Mouse (Mus musculus): ENCODE results near the gene Dnajb13. TPM values are rescaled to one million over a fixed set of nuclear protein-coding genes. Genes with fewer than 3 reads are reported as not detected.

The Dnajb13 gene
- polyA plus RNA-seq, 1 experiment from 2014 or later, result 4.9 TPM

DNA sequence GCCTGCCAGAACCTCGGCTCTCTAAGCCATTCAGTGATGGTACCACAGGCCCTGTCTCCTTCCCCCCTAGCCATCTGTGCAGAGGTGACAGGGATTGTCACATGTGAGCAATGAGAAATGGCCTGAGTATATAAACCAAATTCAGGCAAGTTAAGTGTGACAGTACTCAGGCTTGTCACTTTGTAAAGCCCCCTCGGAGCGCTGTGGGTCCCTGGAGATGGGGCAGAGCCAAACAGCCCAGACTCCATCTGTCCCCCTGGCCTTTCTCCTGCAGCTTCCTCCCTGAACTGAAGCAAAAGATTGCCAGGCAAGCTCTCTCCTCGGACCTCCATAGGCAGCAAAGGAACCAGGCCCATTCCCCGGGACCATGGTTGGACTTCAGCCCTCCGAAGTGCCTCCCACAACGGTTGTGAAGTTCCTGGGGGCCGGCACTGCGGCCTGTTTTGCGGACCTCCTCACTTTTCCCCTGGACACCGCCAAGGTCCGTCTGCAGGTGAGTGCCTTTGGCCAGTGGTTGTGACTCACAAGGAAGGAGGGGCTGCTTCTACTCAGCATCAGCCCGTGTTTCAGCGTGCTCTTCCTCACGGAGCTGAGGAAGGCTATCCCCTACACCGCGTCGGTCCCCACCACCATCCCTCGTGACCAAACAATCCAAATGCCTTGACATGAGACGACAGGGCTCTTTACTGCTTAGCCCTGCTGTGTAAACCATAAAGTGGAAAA lies 35.5 kb downstream of the Dnajb13 start:
- Histone ChIP-seq H3K9me3 (no peaks in the 10 kb centered on the region), H3K27me3 (replicated peaks) (no peaks in the 10 kb centered on the region), H3K4me3 (no peak overlapping the region), H3K4me1 (no peaks in the 10 kb centered on the region), H3K36me3 (replicated peaks) (no peaks in the 10 kb centered on the region), H3K9ac (no peak overlapping the region), H3K4me2 (no peak overlapping the region), H3K27ac (no peak overlapping the region)
- no peak for ATAC-seq (replicated peaks)
- WGBS, result 80% methylated on average over 20 of the region's 20 CpGs

DNA sequence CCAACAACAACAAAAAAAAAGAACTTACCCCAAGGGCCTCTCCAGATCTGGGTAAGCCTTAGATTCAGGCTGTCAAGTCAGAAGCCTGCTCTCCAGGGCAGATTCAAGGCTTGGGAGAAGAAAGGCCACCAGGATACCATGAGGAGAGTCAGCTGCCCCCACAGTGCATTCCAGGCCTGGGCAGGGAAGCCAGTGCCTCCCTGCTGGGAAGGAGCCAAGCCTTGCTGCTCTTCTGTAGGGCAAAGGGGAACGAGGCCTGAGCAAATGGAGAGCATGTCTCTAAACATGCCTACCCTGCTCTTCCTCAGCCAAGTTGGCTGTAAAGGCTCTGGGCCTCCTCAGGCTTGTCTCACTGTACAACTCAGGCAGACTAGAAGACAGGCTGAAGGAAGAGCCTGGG lies 40.1 kb downstream of the Dnajb13 start:
- 68% methylated on average over 1 of the region's 1 CpGs for WGBS
- no peaks in the 10 kb centered on the region for H3K9me3 ChIP-seq
- H3K4me1 ChIP-seq, result no peaks in the 10 kb centered on the region
- H3K9ac ChIP-seq, result no peak overlapping the region
- no peak overlapping the region for H3K4me2 ChIP-seq
- ATAC-seq (replicated peaks), result no peak
- H3K36me3 ChIP-seq (replicated peaks), result 0 out of 2 replicates have a peak, but pooled peaks cover under 1% of the 10 kb centered on the region
- H3K27me3 ChIP-seq (replicated peaks), result no peaks in the 10 kb centered on the region
- no peak overlapping the region for H3K4me3 ChIP-seq
- no peak overlapping the region for H3K27ac ChIP-seq

DNA sequence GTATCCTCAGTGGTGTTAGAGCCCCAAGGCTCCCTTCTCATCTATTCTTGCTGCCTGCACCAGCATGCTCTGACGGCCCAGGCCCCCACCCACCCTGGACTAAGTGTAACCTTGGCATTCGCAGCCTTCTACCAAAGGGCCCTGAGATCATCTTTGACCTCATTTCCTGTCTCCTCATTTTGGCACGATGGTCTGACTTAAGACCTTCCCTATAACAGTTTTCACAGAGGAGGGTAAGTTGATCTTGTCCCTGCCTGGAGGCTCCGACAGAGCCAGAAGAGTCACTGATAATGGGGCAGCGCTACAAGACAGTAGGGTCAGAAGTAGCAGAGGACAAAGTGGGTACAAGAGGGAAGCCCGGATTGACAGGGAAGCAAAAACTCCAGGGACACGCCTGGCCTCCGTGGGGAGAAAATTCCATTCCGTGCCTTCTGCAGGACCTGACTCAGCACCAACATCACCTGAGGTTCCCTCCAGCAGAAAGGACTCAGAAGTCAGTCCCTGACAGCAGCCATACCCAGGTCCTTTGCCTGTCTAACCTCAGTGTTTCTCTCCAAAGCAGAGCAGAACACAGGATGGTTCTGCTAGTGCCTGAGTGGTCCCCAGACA lies 40.8 kb downstream of the Dnajb13 start:
- Histone ChIP-seq H3K9me3 (no peaks in the 10 kb centered on the region), H3K27ac (no peak overlapping the region), H3K4me2 (no peak overlapping the region), H3K4me1 (no peaks in the 10 kb centered on the region), H3K4me3 (no peak overlapping the region), H3K36me3 (replicated peaks) (peaks cover 7% of the 10 kb centered on the region; the same call in 1 of the 2 replicates), H3K27me3 (replicated peaks) (no peaks in the 10 kb centered on the region), H3K9ac (no peak overlapping the region)
- 91% methylated on average over 9 of the region's 9 CpGs for WGBS
- ATAC-seq (replicated peaks), result no peak

DNA sequence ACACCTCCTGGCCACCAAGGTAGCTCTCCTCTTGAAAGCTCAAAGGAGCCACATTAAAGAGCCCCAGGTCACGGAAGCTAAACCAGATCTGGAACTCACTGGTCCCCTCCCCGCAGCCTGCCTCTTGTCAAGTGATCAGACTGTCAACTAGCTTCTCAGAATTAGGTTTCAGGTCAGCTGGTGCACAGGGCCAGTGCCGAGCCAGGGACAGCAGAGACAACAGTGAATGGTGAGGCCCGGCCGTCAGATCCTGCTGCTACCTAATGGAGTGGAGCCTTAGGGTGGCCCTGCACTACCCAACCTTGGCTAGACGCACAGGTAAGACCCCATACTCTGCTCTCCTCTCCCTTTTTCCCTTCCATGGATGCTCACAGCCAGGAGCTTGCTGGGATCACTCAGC lies 42.0 kb downstream of the Dnajb13 start, which contains the start of gene Ucp3:
Gene Ucp3, plus strand, starts transcription at position 214 of the 400 bp plus-strand sequence.
- WGBS, result 92% methylated on average over 6 of the region's 6 CpGs

DNA sequence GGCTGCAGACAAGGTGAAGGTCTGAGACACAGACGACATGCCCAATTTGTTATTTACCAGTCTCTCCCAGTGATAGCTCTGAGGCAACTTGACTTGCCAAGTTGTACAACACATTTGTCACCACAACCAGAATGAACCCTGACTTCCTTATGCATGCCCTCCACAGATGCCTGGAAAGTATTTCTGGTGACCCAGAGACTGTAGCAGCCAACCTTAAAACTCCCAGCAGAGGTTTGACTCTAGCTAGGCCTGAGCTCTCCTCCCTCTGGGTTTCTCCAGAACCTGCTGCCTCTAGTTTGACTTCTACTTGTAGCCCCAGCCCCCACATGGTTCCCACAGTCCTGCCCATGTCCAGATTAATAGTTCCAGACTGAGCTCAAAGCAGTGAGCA lies 43.4 kb downstream of the Dnajb13 start:
- Histone ChIP-seq H3K36me3 (replicated peaks) (peaks cover 9% of the 10 kb centered on the region; the same call in 1 of the 2 replicates), H3K9ac (no peak overlapping the region), H3K9me3 (no peaks in the 10 kb centered on the region), H3K4me3 (no peak overlapping the region), H3K4me1 (no peaks in the 10 kb centered on the region), H3K27ac (no peak overlapping the region), H3K4me2 (no peak overlapping the region), H3K27me3 (replicated peaks) (no peaks in the 10 kb centered on the region)
- WGBS, result 92% methylated on average over 1 of the region's 1 CpGs
- no peak for ATAC-seq (replicated peaks)

More for the DNA sequence above, 42.0 kb downstream of the Dnajb13 start, which contains the start of gene Ucp3:
- peaks cover 9% of the 10 kb centered on the region; the same call in 1 of the 2 replicates for H3K36me3 ChIP-seq (replicated peaks)
- H3K9me3 ChIP-seq, result no peaks in the 10 kb centered on the region
- no peak within 1 kb of the TSS for H3K4me2 ChIP-seq
- no peaks in the 10 kb centered on the region for H3K27me3 ChIP-seq (replicated peaks)
- no peak for ATAC-seq (replicated peaks)
- no peaks in the 10 kb centered on the region for H3K4me1 ChIP-seq
- no peak within 1 kb of the TSS for H3K9ac ChIP-seq
- no peak within 1 kb of the TSS for H3K4me3 ChIP-seq
- no peak within 1 kb of the TSS for H3K27ac ChIP-seq

DNA sequence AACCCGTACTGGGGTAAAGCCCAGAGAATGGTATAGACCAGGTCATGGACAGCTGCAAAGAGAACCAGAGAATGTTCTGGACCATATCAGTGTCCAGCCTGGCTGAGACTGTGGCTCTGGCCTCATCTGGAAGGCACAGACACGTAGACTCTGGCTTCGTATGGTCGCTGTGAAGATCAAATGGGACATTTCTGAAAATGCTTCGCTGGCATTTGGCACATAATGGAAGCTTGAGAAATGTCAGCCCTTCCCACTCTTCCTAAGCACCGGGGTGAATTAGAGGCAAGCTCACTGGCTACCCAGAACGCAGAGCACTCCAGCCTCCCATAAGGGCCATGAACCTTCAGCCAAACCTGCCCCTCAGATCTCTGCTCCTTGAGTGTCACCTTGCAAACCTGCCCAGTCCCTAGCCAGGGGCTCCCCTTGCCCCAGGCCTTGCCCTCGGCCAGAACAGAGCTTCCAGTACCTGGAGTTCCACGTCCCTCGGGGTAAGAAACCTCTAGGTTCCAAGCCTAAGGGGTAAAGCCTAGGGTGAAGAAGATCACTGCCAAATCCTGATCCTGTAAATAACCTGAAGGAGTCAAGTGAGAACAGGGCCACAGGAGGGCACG lies 43.9 kb downstream of the Dnajb13 start:
- 91% methylated on average over 11 of the region's 11 CpGs for WGBS
- Histone ChIP-seq H3K27me3 (replicated peaks) (no peaks in the 10 kb centered on the region), H3K9me3 (no peaks in the 10 kb centered on the region), H3K36me3 (replicated peaks) (peaks cover 9% of the 10 kb centered on the region; the same call in 1 of the 2 replicates), H3K4me1 (no peaks in the 10 kb centered on the region), H3K27ac (no peak overlapping the region), H3K4me2 (no peak overlapping the region), H3K9ac (no peak overlapping the region), H3K4me3 (no peak overlapping the region)
- ATAC-seq (replicated peaks), result no peak

DNA sequence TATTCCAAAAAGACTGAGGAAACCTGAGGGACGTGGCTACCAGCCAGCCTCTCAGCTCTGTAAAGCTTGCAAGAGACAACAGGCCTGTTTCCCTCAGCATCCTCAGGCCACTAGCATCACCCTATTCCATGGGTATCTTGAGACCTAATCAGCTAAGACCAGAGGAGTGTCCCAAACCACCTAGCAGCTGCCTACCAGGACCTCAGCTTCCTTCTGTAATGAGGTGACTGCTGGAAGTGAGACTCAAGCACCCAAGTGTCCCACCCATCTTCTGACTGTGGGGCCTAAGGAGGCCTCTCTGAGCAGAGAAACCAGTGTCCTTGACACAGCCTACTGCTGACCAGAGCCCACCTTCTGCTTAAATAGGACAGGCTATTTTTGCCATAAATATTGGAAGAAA lies 45.3 kb downstream of the Dnajb13 start:
- no peak for ATAC-seq (replicated peaks)
- H3K27ac ChIP-seq, result no peak overlapping the region
- H3K9me3 ChIP-seq, result no peaks in the 10 kb centered on the region
- 87% methylated on average over 1 of the region's 1 CpGs for WGBS
- H3K4me1 ChIP-seq, result no peaks in the 10 kb centered on the region
- no peaks in the 10 kb centered on the region for H3K27me3 ChIP-seq (replicated peaks)
- H3K4me3 ChIP-seq, result no peak overlapping the region
- no peak overlapping the region for H3K9ac ChIP-seq
- H3K36me3 ChIP-seq (replicated peaks), result peaks cover 11% of the 10 kb centered on the region; the same call in 1 of the 2 replicates
- no peak overlapping the region for H3K4me2 ChIP-seq

DNA sequence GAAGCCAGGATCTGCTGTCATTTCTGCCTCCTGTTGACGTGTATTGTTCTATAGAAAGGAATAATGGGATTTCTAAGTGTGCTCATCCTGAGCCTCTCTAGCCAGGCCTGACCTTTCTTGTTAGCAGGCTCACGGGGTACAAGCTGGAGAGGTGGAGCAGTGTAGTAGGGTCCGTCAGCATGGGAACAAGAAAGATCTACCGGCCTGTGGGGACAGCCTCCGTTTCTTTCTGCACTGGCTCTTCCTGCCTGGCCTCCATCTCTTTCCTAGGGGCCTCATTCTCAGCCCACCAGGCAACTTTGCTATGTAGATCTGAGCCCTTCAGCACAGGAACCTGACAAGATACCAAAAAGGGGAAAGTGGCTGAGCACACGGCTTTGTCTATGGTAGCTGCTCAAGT lies 46.0 kb downstream of the Dnajb13 start:
- 82% methylated on average over 6 of the region's 6 CpGs for WGBS
- ATAC-seq (replicated peaks), result no peak
- H3K4me1 ChIP-seq, result no peaks in the 10 kb centered on the region
- H3K9ac ChIP-seq, result no peak overlapping the region
- no peaks in the 10 kb centered on the region for H3K27me3 ChIP-seq (replicated peaks)
- no peaks in the 10 kb centered on the region for H3K9me3 ChIP-seq
- H3K27ac ChIP-seq, result no peak overlapping the region
- no peak overlapping the region for H3K4me3 ChIP-seq
- peaks cover 11% of the 10 kb centered on the region; the same call in 1 of the 2 replicates for H3K36me3 ChIP-seq (replicated peaks)
- H3K4me2 ChIP-seq, result no peak overlapping the region

DNA sequence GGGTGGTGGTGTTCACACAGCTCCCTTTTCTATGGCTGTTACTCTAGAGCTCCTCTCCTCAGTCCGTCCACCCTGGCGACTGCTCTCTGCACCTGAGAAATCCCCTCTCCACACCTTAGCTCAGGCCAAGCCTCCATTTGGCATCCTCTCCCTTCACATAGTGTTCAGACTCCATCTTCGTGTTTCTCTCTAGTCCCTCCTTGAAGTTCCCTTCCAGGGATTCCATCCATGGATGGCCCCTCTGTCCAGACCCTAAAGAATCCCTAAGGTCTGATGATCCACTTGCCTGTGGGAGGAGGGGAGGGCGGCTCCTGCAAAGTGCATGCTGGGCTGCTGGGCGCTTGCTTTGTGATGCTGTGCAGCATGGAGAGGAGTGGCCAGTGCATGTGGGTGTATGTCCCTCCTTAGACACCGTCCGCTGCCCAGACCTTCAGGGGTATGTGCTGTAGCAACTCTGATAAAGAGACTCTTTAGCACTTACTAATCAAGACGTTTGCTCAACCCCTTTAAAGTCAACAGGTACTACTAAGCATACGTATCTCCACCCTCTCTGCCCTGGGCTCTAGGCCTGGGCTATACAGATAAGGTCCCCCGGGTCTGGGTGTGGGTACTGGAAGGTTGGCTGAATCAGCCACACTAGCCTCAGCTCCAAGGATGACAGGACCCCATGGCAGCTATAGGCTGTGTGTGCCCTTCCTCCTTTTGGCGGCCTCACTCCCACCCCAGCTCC lies 47.8 kb downstream of the Dnajb13 start:
- no peaks in the 10 kb centered on the region for H3K27me3 ChIP-seq (replicated peaks)
- no peaks in the 10 kb centered on the region for H3K9me3 ChIP-seq
- no peak overlapping the region for H3K4me3 ChIP-seq
- no peak overlapping the region for H3K9ac ChIP-seq
- ATAC-seq (replicated peaks), result no peak
- no peak overlapping the region for H3K27ac ChIP-seq
- no peak overlapping the region for H3K4me2 ChIP-seq
- H3K4me1 ChIP-seq, result no peaks in the 10 kb centered on the region
- 92% methylated on average over 11 of the region's 11 CpGs for WGBS
- peaks cover 11% of the 10 kb centered on the region; the same call in 1 of the 2 replicates for H3K36me3 ChIP-seq (replicated peaks)

DNA sequence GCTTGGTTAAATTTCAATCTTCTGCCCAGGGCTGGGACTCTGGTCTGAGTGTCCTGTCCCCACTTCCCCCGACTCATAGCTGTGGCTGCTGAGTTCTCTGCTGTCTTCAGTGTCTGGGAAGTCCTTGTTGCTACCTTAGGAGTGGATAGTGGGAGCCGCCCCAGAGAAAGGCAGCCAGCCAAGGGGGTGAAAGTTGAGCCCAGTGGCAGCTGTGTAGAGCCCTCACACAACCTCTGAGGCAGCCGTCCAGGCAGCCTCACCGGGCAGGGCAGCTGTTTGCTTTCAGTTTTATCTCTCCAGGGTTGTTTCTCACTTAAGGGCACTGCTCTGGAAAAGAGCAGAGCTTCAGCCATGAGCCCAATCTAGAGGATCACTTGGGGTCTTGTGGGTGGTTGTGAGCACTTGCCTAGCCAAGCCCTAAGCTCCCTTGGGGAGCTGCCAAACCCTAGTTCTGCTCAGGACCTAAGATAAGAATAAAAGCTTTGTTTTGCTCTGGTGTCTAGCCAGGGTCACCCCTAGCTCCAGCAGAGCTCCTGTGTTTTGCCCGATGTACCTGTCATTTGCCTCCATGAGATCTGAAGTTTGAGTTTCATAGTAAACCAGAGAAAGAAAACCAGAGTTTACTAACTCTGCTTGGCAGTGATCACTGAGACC lies 49.0 kb downstream of the Dnajb13 start:
- H3K9me3 ChIP-seq, result no peaks in the 10 kb centered on the region
- no peak overlapping the region for H3K4me3 ChIP-seq
- no peak for ATAC-seq (replicated peaks)
- no peak overlapping the region for H3K9ac ChIP-seq
- 78% methylated on average over 5 of the region's 5 CpGs for WGBS
- H3K27me3 ChIP-seq (replicated peaks), result no peaks in the 10 kb centered on the region
- no peaks in the 10 kb centered on the region for H3K4me1 ChIP-seq
- no peak overlapping the region for H3K4me2 ChIP-seq
- H3K36me3 ChIP-seq (replicated peaks), result peaks cover 11% of the 10 kb centered on the region; the same call in 1 of the 2 replicates
- H3K27ac ChIP-seq, result no peak overlapping the region

DNA sequence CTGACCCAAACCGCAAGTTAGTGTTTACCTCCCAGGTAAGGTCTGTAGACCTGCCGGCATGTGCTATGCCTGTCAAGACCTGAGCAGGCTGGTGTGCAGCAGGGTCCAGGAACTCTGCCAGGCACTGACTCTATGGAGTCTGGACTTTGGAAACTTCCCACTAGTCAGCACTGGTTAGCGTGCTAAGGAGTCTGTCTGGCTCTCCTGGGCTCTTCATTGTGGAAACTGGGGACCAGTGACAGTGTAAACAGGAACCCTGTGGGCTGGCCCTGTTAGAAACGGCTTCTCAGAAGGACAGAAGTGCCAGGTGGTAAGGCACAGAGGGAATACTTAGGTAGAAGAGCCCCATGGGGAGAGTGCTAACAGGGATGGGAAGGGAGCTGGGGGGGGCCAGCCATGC lies 49.5 kb downstream of the Dnajb13 start:
- Histone ChIP-seq H3K4me3 (no peak overlapping the region), H3K27ac (no peak overlapping the region), H3K36me3 (replicated peaks) (peaks cover 11% of the 10 kb centered on the region; the same call in 1 of the 2 replicates), H3K4me1 (no peaks in the 10 kb centered on the region), H3K27me3 (replicated peaks) (no peaks in the 10 kb centered on the region), H3K4me2 (no peak overlapping the region), H3K9me3 (no peaks in the 10 kb centered on the region), H3K9ac (no peak overlapping the region)
- 91% methylated on average over 4 of the region's 4 CpGs for WGBS
- ATAC-seq (replicated peaks), result no peak

DNA sequence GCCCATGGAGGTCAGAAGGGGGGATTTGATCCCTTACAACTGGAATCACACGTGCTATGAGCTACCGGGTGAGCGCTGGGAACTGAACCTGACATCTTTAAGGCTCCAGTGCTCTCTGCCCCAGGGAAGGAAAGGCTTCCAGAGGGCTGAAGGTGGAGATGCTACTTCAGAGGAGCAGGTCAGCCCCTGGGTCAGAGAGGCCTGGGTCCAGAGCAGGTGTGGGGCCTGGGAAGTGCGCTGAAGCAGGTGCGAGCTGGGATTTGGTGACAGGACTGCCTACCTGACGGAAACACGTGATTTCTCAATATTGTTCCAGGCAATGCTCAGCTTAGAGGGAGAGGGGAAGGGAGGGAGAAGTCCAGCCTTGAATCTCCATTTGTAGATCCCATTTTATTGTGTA lies 50.5 kb downstream of the Dnajb13 start:
- Histone ChIP-seq H3K4me1 (no peaks in the 10 kb centered on the region), H3K27ac (no peak overlapping the region), H3K9me3 (no peaks in the 10 kb centered on the region), H3K27me3 (replicated peaks) (no peaks in the 10 kb centered on the region), H3K9ac (no peak overlapping the region), H3K36me3 (replicated peaks) (peaks cover 11% of the 10 kb centered on the region), H3K4me2 (no peak overlapping the region), H3K4me3 (no peak overlapping the region)
- WGBS, result 96% methylated on average over 7 of the region's 7 CpGs
- ATAC-seq (replicated peaks), result no peak
